Mouse (Mus musculus) liver, embryonic 14.5 days (tissue): ENCODE measurements at regions not wholly inside any gene's neighbourhood (a gene's known extent, or its start where the extent isn't known, plus 50 kb on each side); places are given as distances from the start of the nearest gene placed in this dataset.
A peak's percentile ranks its signal among the peaks of the same experiment; 100 is the strongest.

Experiments used
- ATAC-seq: fragments of 200-750 bp; cut with Nextera tagmentation; 2 replicates; pipeline ENCODE4 v1.8.0; 2017; ENCODE audit warnings: moderate number of reproducible peaks, mild to moderate bottlenecking, moderate library complexity; ENCODE audit not compliant: insufficient read depth
- DNase-seq, 3 experiments: peaks; one replicate each; pipeline ENCODE4 v3.0.0-alpha.2; 2012 to 2013; ENCODE audit warnings: low read depth in 3 of 3, low spot score in 3 of 3
- H3K27ac ChIP-seq: fragments of 300-500 bp; sonication (generic); 2 replicates; pipeline ENCODE4 v1.5.1; 2014; ENCODE audit warnings: moderate library complexity, mild to moderate bottlenecking, control low read depth, inconsistent platforms
- H3K27me3 ChIP-seq: fragments of 300-500 bp; sonication (generic); 2 replicates; pipeline ENCODE4 v1.6.1; 2014; ENCODE audit warnings: mild to moderate bottlenecking, low read length, moderate library complexity; ENCODE audit not compliant: control insufficient read depth, insufficient read depth
- H3K36me3 ChIP-seq: fragments of 300-500 bp; sonication (generic); replicated peaks from 2 replicates; pipeline ENCODE4 v1.6.1; 2014; ENCODE audit warnings: low read depth; ENCODE audit not compliant: control insufficient read depth, insufficient read depth
- H3K4me1 ChIP-seq, 2 experiments: fragments of 200-500 bp in 1 of 2; fragments of 300-500 bp in 1 of 2; sonication (generic) in 1 of 2; replicated peaks; 2 replicates each; pipeline ENCODE4 v1.6.1; 2012 to 2014; ENCODE audit warnings: antibody characterized with exemption in 1 of 2, inconsistent platforms in 1 of 2, low read length in 1 of 2; ENCODE audit not compliant: control insufficient read depth in 2 of 2, insufficient read depth in 2 of 2
- H3K4me2 ChIP-seq: fragments of 300-500 bp; sonication (generic); 2 replicates; pipeline ENCODE4 v1.6.1; 2014; ENCODE audit warnings: low read depth, mild to moderate bottlenecking, control low read depth, moderate library complexity
- H3K4me3 ChIP-seq, 2 experiments: fragments of 200-500 bp in 1 of 2; fragments of 300-500 bp in 1 of 2; sonication (generic) in 1 of 2; 2 replicates each; pipeline ENCODE4 v1.5.1; 2012 to 2014; ENCODE audit warnings: low read depth in 2 of 2, low read length in 2 of 2, mild to moderate bottlenecking in 2 of 2, control low read depth in 1 of 2, inconsistent platforms in 1 of 2, moderate library complexity in 1 of 2; ENCODE audit not compliant: insufficient read depth in 1 of 2
- H3K9ac ChIP-seq: fragments of 300-500 bp; sonication (generic); replicated peaks from 2 replicates; pipeline ENCODE4 v1.6.1; 2014; ENCODE audit warnings: mild to moderate bottlenecking, control low read depth, moderate library complexity
- H3K9me3 ChIP-seq: fragments of 300-500 bp; sonication (generic); 2 replicates; pipeline ENCODE4 v1.6.1; 2016; ENCODE audit warnings: low read length, mixed read lengths; ENCODE audit not compliant: control insufficient read depth
- CTCF ChIP-seq: IDR thresholded peaks from 2 replicates; pipeline ENCODE4 v1.5.1; 2016; ENCODE audit warnings: antibody characterized with exemption, low read depth, control low read depth
- EP300 ChIP-seq: IDR thresholded peaks from 2 replicates; pipeline ENCODE4 v1.6.1; 2016; ENCODE audit warnings: antibody characterized with exemption, low read depth
- WGBS: fragments of 180-500 bp; shearing (Covaris S2); extraction: QIAGEN DNeasy Blood & Tissue Kit; methylation state at CpG from one replicate; pipeline ENCODE4 v1.1.7; 2014; ENCODE audit not compliant: insufficient replicate concordance; 5-methylcytosine and 5-hydroxymethylcytosine counted together

DNA sequence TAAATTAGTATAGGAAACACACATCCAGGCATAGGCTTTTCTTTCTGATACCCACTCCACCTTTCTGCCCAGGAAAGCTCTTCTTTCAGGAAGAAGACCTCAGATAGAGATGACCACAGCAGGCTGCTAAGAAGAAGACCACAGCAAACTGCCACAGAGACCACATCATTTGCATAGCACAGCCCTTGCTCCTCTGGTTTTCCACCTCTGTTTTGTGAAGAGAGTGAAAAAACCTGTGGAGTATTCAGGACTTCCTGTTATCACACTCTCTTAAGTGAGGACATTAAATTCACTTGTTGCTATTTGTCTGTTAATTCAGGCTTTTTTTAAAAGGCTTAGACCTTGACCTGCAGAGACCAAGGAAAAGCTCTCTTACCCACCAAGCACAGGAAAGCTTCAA is 294.7 kb upstream of the Rnaseh2b start:
- ATAC-seq: no peak
- no peaks in the 10 kb centered on the region for H3K27me3 ChIP-seq
- H3K4me2 ChIP-seq: no peak overlapping the region
- no peaks in the 10 kb centered on the region for H3K4me1 ChIP-seq
- DNase-seq: no peak
- H3K36me3 ChIP-seq: no peaks in the 10 kb centered on the region
- no peaks in the 10 kb centered on the region for H3K9me3 ChIP-seq
- H3K4me3 ChIP-seq: no peak overlapping the region
- no peak overlapping the region for H3K9ac ChIP-seq
- TF ChIP-seq EP300: no peak
- TF ChIP-seq CTCF: no peak
- no peak overlapping the region for H3K27ac ChIP-seq

DNA sequence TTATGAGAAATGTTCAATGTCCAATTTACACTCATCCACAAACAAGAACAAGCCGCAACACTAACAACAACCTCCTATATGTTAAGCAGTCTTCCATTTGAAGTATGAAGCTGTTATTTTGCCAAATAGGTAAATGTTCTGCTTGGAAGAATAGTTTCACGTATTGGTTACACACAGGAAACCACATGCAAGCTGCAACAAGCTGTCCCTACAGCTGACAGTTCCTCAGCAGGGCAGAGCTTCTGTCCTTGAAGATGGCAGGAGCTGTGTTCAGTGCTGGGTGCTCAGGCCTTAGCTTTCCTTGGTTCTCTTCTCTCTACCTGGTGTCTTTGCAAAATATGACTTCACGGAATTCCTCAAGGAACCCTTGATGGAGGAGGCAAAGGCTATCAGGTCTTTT is 294.1 kb upstream of the Rnaseh2b start:
- H3K4me1 ChIP-seq: 0 out of 4 replicates have a peak, but pooled peaks cover 0 to under 1% of the 10 kb centered on the region in 2 experiments
- no peaks in the 10 kb centered on the region for H3K9me3 ChIP-seq
- ATAC-seq: no peak
- no peak overlapping the region for H3K27ac ChIP-seq
- no peak for DNase-seq
- no peaks in the 10 kb centered on the region for H3K36me3 ChIP-seq
- no peak overlapping the region for H3K4me3 ChIP-seq
- no peak overlapping the region for H3K4me2 ChIP-seq
- no peaks in the 10 kb centered on the region for H3K27me3 ChIP-seq
- 40% methylated on average over 3 of the region's 3 CpGs for WGBS
- no peak overlapping the region for H3K9ac ChIP-seq
- TF ChIP-seq CTCF: no peak
- TF ChIP-seq EP300: no peak

DNA sequence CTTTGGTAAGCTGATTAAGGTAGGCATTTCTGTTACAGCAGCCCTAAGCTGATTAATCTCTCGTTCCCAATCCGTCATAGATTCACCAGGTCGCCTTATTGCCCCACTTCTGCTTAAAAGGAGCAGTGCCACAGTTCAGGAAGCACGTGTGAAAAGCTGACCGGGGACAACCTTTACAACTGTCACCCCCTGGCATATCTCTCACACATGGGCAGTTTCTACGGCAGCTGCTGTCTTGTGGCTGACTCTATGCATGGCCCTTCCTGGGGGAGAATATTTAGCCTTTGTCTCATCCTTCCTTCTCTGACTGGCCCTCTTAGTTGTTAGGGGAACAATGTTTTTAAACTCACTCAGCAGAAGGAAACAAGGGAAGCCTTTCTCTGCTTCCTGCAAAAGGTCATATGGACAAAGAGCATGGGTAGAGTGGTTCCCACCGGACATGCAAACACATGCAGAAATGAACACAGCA is 290.9 kb upstream of the Rnaseh2b start:
- TF ChIP-seq EP300: no peak
- TF ChIP-seq CTCF: no peak
- peak; percentile 33; the same call in 1 of the 2 replicates for ATAC-seq
- Histone ChIP-seq H3K4me3 (no peak overlapping the region), H3K9me3 (no peaks in the 10 kb centered on the region), H3K27ac (no peak overlapping the region), H3K36me3 (no peaks in the 10 kb centered on the region), H3K4me2 (no peak overlapping the region), H3K27me3 (no peaks in the 10 kb centered on the region), H3K9ac (no peak overlapping the region), H3K4me1 (0 out of 4 replicates have a peak, but pooled peaks cover 0 to 3% of the 10 kb centered on the region in 2 experiments)
- WGBS: 11% methylated on average over 7 of the region's 7 CpGs
- no peak for DNase-seq

DNA sequence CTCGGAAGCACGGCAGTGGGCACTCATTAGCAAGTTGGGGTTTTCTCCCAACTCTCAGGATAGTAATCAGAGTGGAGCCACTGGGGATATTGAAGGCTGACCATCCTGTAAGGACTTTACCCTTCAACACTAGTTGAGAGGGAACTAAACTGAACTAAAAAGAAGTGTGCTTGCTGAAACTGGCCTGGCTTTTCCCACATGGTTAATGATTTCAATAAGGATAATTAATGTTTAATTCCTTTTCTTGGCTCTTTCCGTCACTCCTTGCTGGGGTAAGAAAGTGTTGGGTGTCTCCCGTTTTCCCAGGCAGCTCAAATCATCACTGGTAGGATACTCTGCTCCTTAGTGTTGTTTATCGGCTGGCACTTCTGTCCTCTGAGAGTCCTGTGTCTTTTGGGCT is 290.3 kb upstream of the Rnaseh2b start:
- no peak overlapping the region for H3K9ac ChIP-seq

DNA sequence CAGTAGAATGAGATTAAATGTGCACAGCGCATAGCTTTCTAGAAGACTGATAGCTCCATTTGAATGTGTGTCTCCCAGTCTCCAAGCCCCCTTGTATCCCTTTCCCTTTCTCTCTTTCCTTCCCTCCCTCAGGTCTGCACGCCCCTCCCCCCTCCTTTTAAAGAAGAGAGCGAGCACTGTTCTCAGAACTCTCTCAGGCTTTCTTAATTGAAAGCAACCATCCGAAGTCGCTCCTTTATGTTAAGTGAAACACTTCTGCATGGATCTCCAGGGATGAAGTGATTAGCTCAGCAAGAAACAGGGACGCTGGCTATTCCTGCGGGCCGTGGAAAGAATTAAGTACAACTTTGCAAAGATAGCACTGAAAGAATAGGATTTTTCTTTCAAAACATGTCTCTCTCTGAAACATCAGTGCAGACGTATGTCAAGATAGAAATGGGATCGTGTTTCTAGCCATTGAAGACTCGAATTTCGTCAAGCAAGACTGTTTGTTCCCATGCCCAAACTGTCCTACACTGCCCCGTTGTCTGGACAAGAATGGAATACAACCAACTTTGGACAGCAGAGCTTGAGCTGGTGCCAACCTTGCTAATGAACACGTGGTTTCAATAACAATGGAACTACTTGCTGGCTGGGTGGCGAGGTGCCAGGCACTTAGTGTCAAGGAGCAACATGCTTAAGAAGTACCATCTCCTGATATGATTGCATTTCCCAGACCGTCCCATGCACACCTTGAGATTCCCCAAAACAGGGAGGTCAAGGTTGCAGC is 289.2 kb upstream of the Rnaseh2b start:
- H3K36me3 ChIP-seq: no peaks in the 10 kb centered on the region
- no peaks in the 10 kb centered on the region for H3K9me3 ChIP-seq
- DNase-seq (no peak), ATAC-seq (no peak)
- TF ChIP-seq EP300 (no peak), CTCF (no peak)
- H3K4me2 ChIP-seq: no peak overlapping the region
- no peak overlapping the region for H3K9ac ChIP-seq
- 0 out of 4 replicates have a peak, but pooled peaks cover 0 to 3% of the 10 kb centered on the region in 2 experiments for H3K4me1 ChIP-seq
- H3K4me3 ChIP-seq: no peak overlapping the region
- no peaks in the 10 kb centered on the region for H3K27me3 ChIP-seq
- no peak overlapping the region for H3K27ac ChIP-seq
- WGBS: 66% methylated on average over 16 of the region's 16 CpGs

More for the DNA sequence above, 290.3 kb upstream of the Rnaseh2b start:
- H3K4me2 ChIP-seq: no peak overlapping the region
- no peaks in the 10 kb centered on the region for H3K36me3 ChIP-seq
- WGBS: 68% methylated on average over 5 of the region's 5 CpGs
- ATAC-seq (no peak), DNase-seq (no peak)
- H3K4me3 ChIP-seq: no peak overlapping the region
- H3K9me3 ChIP-seq: no peaks in the 10 kb centered on the region
- H3K27ac ChIP-seq: no peak overlapping the region
- 0 out of 4 replicates have a peak, but pooled peaks cover 0 to 3% of the 10 kb centered on the region in 2 experiments for H3K4me1 ChIP-seq
- TF ChIP-seq EP300: no peak
- no peak for TF ChIP-seq CTCF
- H3K27me3 ChIP-seq: no peaks in the 10 kb centered on the region
